Mouse (Mus musculus): ENCODE results near the gene Hnrnpu. TPM values are rescaled to one million over a fixed set of nuclear protein-coding genes. Genes with fewer than 3 reads are reported as not detected.

The Hnrnpu gene
- polyA plus RNA-seq, 1 experiment from 2014 or later = 842 TPM

Small RNA genes lying within 50 kb of the gene (microRNA-seq; reads per million reads assigned to microRNA genes)
- not detected for gene Gm27458

Other genes with a start within 250 kb of the Hnrnpu start
- 14.7 and 15.6 TPM in 2 replicates for gene Desi2, start 150.4 kb downstream of the Hnrnpu start, polyA plus RNA-seq (2014; fragmentation: Nextera tagmentation; extraction: Ambion mirVana)
- gene Cox20, start 18.7 kb downstream of the Hnrnpu start, polyA plus RNA-seq (2014; fragmentation: Nextera tagmentation; extraction: Ambion mirVana) = 106 and 110 TPM in 2 replicates
- 4.6 and 5.4 TPM in 2 replicates for gene Efcab2, start 68.3 kb upstream of the Hnrnpu start, polyA plus RNA-seq (2014; fragmentation: Nextera tagmentation; extraction: Ambion mirVana)
- 23.7 and 29.7 TPM in 2 replicates for gene Kif26b, start 191.3 kb upstream of the Hnrnpu start, polyA plus RNA-seq (2014; fragmentation: Nextera tagmentation; extraction: Ambion mirVana)

Data from limb, embryonic 11.5 days (tissue).